Mouse (Mus musculus) hindbrain, embryonic 14.5 days (tissue): ENCODE measurements around the gene Tmem174. TPM values are rescaled to one million over a fixed set of nuclear protein-coding genes. Genes with fewer than 3 reads are reported as not detected.

Experiments
- ATAC-seq: fragments of 200-750 bp; cut with Nextera tagmentation; 2 replicates; pipeline ENCODE4 v1.8.0; 2017; ENCODE audit warnings: moderate number of reproducible peaks, mild to moderate bottlenecking, moderate TSS enrichment, moderate library complexity; ENCODE audit not compliant: low FRiP score
- DNase-seq: peaks from one replicate; pipeline ENCODE4 v3.0.0-alpha.2; 2015; ENCODE audit warnings: low spot score
- H3K27ac ChIP-seq: fragments of 300-500 bp; sonication (generic); 2 replicates; pipeline ENCODE4 v1.5.1; 2014; ENCODE audit warnings: mild to moderate bottlenecking, moderate library complexity
- H3K27me3 ChIP-seq: fragments of 300-500 bp; sonication (generic); 2 replicates; pipeline ENCODE4 v1.6.1; 2014; ENCODE audit warnings: mild to moderate bottlenecking, low read length, mixed read lengths; ENCODE audit not compliant: control insufficient read depth, insufficient read depth
- H3K36me3 ChIP-seq: fragments of 300-500 bp; sonication (generic); replicated peaks from 2 replicates; pipeline ENCODE4 v1.6.1; 2014; ENCODE audit not compliant: control insufficient read depth, insufficient read depth
- H3K4me1 ChIP-seq: fragments of 300-500 bp; sonication (generic); replicated peaks from 2 replicates; pipeline ENCODE4 v1.6.1; 2014; ENCODE audit warnings: antibody characterized with exemption, low read length, mixed read lengths; ENCODE audit not compliant: control insufficient read depth, insufficient read depth
- H3K4me2 ChIP-seq: fragments of 300-500 bp; sonication (generic); replicated peaks from 2 replicates; pipeline ENCODE4 v1.6.1; 2014; ENCODE audit warnings: mild to moderate bottlenecking, moderate library complexity
- H3K4me3 ChIP-seq: fragments of 300-500 bp; sonication (generic); replicated peaks from 2 replicates; pipeline ENCODE4 v1.5.1; 2014; ENCODE audit warnings: mild to moderate bottlenecking, low read length
- H3K9ac ChIP-seq: fragments of 300-500 bp; sonication (generic); 2 replicates; pipeline ENCODE4 v1.6.1; 2014
- H3K9me3 ChIP-seq: fragments of 300-500 bp; sonication (generic); 2 replicates; pipeline ENCODE4 v1.6.1; 2016; ENCODE audit warnings: low read length; ENCODE audit not compliant: control insufficient read depth
- WGBS: fragments of 180-500 bp; shearing (Covaris S2); extraction: QIAGEN DNeasy Blood & Tissue Kit; methylation state at CpG from one replicate; pipeline ENCODE4 v1.1.7; 2014; 5-methylcytosine and 5-hydroxymethylcytosine counted together
- polyA plus RNA-seq: library from polyadenylated mRNA; unstranded; fragments of >200 nt; fragmentation: Nextera tagmentation; extraction: Ambion mirVana; gene quantifications from 2 replicates; pipeline ENCODE4 v1.2.1, GENCODE M21; 2014

Tmem174 gene
- polyA plus RNA-seq, 1 experiment from 2014 or later = not detected

DNA sequence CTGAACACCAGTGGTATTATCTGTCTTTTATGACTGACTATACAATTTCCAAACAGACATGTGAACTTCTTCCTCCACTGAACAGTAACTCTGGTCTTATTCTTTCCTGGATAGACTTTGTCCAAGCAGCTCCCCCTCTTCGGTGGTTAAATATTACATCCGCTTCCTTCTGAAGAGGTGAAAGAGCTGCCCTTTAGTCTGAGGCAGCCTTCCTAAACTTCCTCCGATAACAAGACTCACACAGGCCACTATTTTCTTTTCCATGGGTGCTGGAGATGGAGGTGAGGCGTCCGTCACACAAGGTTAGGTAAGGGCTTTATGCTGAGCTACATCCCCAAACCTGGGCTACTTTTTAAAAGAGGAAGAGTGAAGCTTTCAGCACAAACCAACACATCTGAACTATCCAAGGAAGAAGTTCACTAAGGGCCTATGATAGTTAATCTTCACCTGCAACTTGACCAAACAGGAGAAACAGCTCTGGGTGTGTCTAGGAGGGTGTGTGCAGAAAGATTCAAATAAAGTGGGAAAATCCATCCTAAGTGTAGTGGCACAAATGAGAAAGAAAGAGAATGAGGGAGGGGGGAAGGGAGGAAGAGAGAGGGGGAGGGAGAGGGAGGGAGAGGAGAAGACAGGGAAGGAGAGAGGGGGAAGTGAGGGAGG, 1.4 kb upstream of the Tmem174 start:
- no peak overlapping the region for H3K4me2 ChIP-seq
- H3K27ac ChIP-seq = no peak overlapping the region
- ATAC-seq (no peak), DNase-seq (no peak)
- no peak overlapping the region for H3K9ac ChIP-seq
- H3K36me3 ChIP-seq = no peaks in the 10 kb centered on the region
- no peaks in the 10 kb centered on the region for H3K27me3 ChIP-seq
- 91% methylated on average over 5 of the region's 5 CpGs for WGBS
- 0 out of 2 replicates have a peak, but pooled peaks cover 3% of the 10 kb centered on the region for H3K9me3 ChIP-seq
- no peak overlapping the region for H3K4me3 ChIP-seq
- H3K4me1 ChIP-seq = no peaks in the 10 kb centered on the region

DNA sequence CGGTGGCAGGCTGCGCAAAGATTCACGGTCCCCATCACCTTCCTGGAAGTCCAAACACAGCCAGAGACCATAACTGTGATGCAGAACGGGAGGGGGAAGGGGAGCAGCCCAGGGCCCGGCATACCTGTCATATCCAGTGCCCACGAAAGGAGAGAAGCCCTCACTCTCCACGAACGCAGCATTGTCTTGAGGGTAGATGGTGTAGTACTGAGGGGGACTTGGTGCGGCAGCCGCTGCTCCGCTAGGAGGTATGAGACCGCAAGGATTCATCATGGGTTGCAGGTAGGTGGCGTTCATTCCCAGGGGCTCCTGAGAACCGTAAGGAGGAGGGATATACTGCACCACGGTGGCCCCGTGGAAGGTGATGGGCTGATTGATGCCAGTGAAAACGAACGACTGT, 639 bp downstream of the Tmem174 start:
- no peak overlapping the region for H3K27ac ChIP-seq
- DNase-seq = no peak
- 75% methylated on average over 18 of the region's 18 CpGs for WGBS
- no peak for ATAC-seq
- no peak overlapping the region for H3K4me2 ChIP-seq
- no peaks in the 10 kb centered on the region for H3K27me3 ChIP-seq
- H3K9ac ChIP-seq = no peak overlapping the region
- no peaks in the 10 kb centered on the region for H3K4me1 ChIP-seq
- H3K36me3 ChIP-seq = no peaks in the 10 kb centered on the region
- no peak overlapping the region for H3K4me3 ChIP-seq
- 0 out of 2 replicates have a peak, but pooled peaks cover 3% of the 10 kb centered on the region for H3K9me3 ChIP-seq

- no peak overlapping the region for H3K9ac ChIP-seq
- DNase-seq (no peak), ATAC-seq (no peak)
- H3K4me2 ChIP-seq = no peak overlapping the region
- no peaks in the 10 kb centered on the region for H3K9me3 ChIP-seq
- H3K4me1 ChIP-seq = no peaks in the 10 kb centered on the region
- H3K36me3 ChIP-seq = no peaks in the 10 kb centered on the region
- H3K4me3 ChIP-seq = no peak overlapping the region
- no peaks in the 10 kb centered on the region for H3K27me3 ChIP-seq
- H3K27ac ChIP-seq = no peak overlapping the region
- 63% methylated on average over 6 of the region's 6 CpGs for WGBS
Measured at GRCm38 (mm10) chr13:98633641-98634484, 3.3 kb downstream of the Tmem174 start.

- ATAC-seq (no peak), DNase-seq (no peak)
- H3K9me3 ChIP-seq = no peaks in the 10 kb centered on the region
- H3K4me2 ChIP-seq = no peak overlapping the region
- no peak overlapping the region for H3K9ac ChIP-seq
- no peak overlapping the region for H3K27ac ChIP-seq
- no peaks in the 10 kb centered on the region for H3K4me1 ChIP-seq
- WGBS = 79% methylated on average over 9 of the region's 9 CpGs
- no peaks in the 10 kb centered on the region for H3K36me3 ChIP-seq
- no peak overlapping the region for H3K4me3 ChIP-seq
- H3K27me3 ChIP-seq = no peaks in the 10 kb centered on the region
Measured at GRCm38 (mm10) chr13:98632306-98632942, 4.8 kb downstream of the Tmem174 start.

GRCm38 (mm10) chr13:98631105-98631838, 5.9 kb downstream of the Tmem174 start:
- Histone ChIP-seq H3K4me2 (no peak overlapping the region), H3K36me3 (no peaks in the 10 kb centered on the region), H3K27ac (no peak overlapping the region), H3K9me3 (no peaks in the 10 kb centered on the region), H3K27me3 (no peaks in the 10 kb centered on the region), H3K9ac (no peak overlapping the region), H3K4me1 (no peaks in the 10 kb centered on the region), H3K4me3 (no peak overlapping the region)
- DNase-seq = no peak
- no peak for ATAC-seq
- WGBS = 52% methylated on average over 20 of the region's 20 CpGs

GRCm38 (mm10) chr13:98626736-98627135, 10.5 kb downstream of the Tmem174 start:
- H3K4me2 ChIP-seq = no peak overlapping the region
- no peaks in the 10 kb centered on the region for H3K4me1 ChIP-seq
- H3K27me3 ChIP-seq = no peaks in the 10 kb centered on the region
- no peaks in the 10 kb centered on the region for H3K9me3 ChIP-seq
- no peak overlapping the region for H3K27ac ChIP-seq
- ATAC-seq (no peak), DNase-seq (no peak)
- no peak overlapping the region for H3K9ac ChIP-seq
- H3K4me3 ChIP-seq = no peak overlapping the region
- H3K36me3 ChIP-seq = no peaks in the 10 kb centered on the region
- 88% methylated on average over 20 of the region's 20 CpGs for WGBS

- Histone ChIP-seq H3K36me3 (no peaks in the 10 kb centered on the region), H3K9me3 (no peaks in the 10 kb centered on the region), H3K27me3 (no peaks in the 10 kb centered on the region), H3K4me1 (no peaks in the 10 kb centered on the region), H3K9ac (no peak overlapping the region), H3K4me3 (no peak overlapping the region), H3K27ac (no peak overlapping the region), H3K4me2 (no peak overlapping the region)
- ATAC-seq (no peak), DNase-seq (no peak)
- 91% methylated on average over 10 of the region's 10 CpGs for WGBS
Measured at GRCm38 (mm10) chr13:98624506-98624905, 12.7 kb downstream of the Tmem174 start.

DNA sequence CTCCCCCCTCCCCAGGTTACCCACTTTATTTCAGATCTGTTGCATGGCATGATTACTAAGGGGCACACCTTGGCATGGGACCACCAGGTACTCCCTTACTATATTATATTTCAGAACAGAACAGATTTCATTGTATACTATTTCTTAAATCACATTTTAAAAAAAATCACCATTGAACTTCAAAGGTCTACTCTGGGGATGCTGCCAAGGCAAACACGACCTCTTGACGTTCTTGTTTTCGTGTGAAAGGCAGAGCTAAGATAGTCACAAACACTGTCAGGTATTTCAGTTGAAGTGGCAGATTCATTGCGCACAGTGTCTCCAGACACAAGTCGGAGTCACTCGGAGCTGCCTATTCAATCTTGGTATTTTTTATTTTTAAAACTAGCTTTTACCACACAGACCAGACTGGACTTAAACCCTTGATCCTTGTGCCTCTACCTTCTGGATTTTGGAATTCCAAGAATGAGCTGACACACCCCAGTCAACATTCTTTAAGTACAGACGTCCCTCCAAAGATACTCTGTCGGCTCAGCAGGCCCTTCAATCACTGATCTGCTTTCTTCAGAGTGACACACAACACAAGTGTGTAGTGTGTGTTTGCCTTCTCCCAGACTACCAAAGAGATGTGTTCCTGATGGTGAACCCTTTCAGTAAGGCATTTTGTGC, 14.2 kb downstream of the Tmem174 start:
- H3K27ac ChIP-seq = no peak overlapping the region
- H3K36me3 ChIP-seq = no peaks in the 10 kb centered on the region
- no peak overlapping the region for H3K4me2 ChIP-seq
- H3K4me1 ChIP-seq = no peaks in the 10 kb centered on the region
- DNase-seq (no peak), ATAC-seq (no peak)
- H3K9ac ChIP-seq = no peak overlapping the region
- H3K27me3 ChIP-seq = no peaks in the 10 kb centered on the region
- no peak overlapping the region for H3K4me3 ChIP-seq
- H3K9me3 ChIP-seq = no peaks in the 10 kb centered on the region
- 75% methylated on average over 8 of the region's 8 CpGs for WGBS
